Mouse (Mus musculus) liver, embryonic 14.5 days (tissue): ENCODE results near the gene Rab25.

Source experiments
- CTCF ChIP-seq: IDR thresholded peaks from 2 replicates; pipeline ENCODE4 v1.5.1; 2016; ENCODE audit warnings: antibody characterized with exemption, low read depth, control low read depth
- EP300 ChIP-seq: IDR thresholded peaks from 2 replicates; pipeline ENCODE4 v1.6.1; 2016; ENCODE audit warnings: antibody characterized with exemption, low read depth

- no peak for TF ChIP-seq CTCF
- TF ChIP-seq EP300, result no peak
Measured at GRCm38 (mm10) chr3:88591044-88591443, 42.9 kb upstream of the Rab25 start.
